Mouse (Mus musculus) embryo, embryonic 9.5 days (tissue): ENCODE results near the gene Rgs2.
A peak's percentile ranks its signal among the peaks of the same experiment; 100 is the strongest.

Experiments
- DNase-seq: peaks from one replicate; pipeline ENCODE4 v3.0.0-alpha.2; 2017; ENCODE audit errors: extremely low spot score

Gene Rgs2

GRCm38 (mm10) chr1:144003904-144004740 lies at the start of gene Rgs2:
Rgs2 (minus strand) TSS chr1:144004161.
- peak; percentile 95 for DNase-seq

- no peak for DNase-seq
Measured at GRCm38 (mm10) chr1:144053401-144053800, 49.4 kb upstream of the Rgs2 start.

- DNase-seq, result no peak
Measured at GRCm38 (mm10) chr1:144041826-144042225, 37.9 kb upstream of the Rgs2 start.

GRCm38 (mm10) chr1:144033498-144033897 lies 29.5 kb upstream of the Rgs2 start:
- DNase-seq, result no peak

GRCm38 (mm10) chr1:144030499-144030898 lies 26.5 kb upstream of the Rgs2 start:
- DNase-seq, result no peak

GRCm38 (mm10) chr1:144029679-144030078 lies 25.7 kb upstream of the Rgs2 start:
- no peak for DNase-seq

- DNase-seq, result no peak
Measured at GRCm38 (mm10) chr1:144018417-144018958, 14.5 kb upstream of the Rgs2 start.

GRCm38 (mm10) chr1:144013913-144014312 lies 10.0 kb upstream of the Rgs2 start:
- no peak for DNase-seq

- DNase-seq, result no peak
Measured at GRCm38 (mm10) chr1:144007341-144007740, 3.4 kb upstream of the Rgs2 start.

- DNase-seq, result peak; percentile 73
Measured at GRCm38 (mm10) chr1:144006542-144006941, 2.6 kb upstream of the Rgs2 start.

GRCm38 (mm10) chr1:144005648-144006047 lies 1.7 kb upstream of the Rgs2 start:
- no peak for DNase-seq

- DNase-seq, result no peak
Measured at GRCm38 (mm10) chr1:144004741-144005140, 780 bp upstream of the Rgs2 start.

- no peak for DNase-seq
Measured at GRCm38 (mm10) chr1:144003416-144003815, 545 bp downstream of the Rgs2 start.

GRCm38 (mm10) chr1:144002715-144003066 lies 1.3 kb downstream of the Rgs2 start:
- DNase-seq, result no peak

- no peak for DNase-seq
Measured at GRCm38 (mm10) chr1:144002036-144002714, 1.8 kb downstream of the Rgs2 start.

- DNase-seq, result no peak
Measured at GRCm38 (mm10) chr1:144000246-144000645, 3.7 kb downstream of the Rgs2 start.

GRCm38 (mm10) chr1:143999371-143999920 lies 4.5 kb downstream of the Rgs2 start:
- no peak for DNase-seq

- DNase-seq, result no peak
Measured at GRCm38 (mm10) chr1:143993026-143993425, 10.9 kb downstream of the Rgs2 start.

- no peak for DNase-seq
Measured at GRCm38 (mm10) chr1:143992528-143992927, 11.4 kb downstream of the Rgs2 start.

- no peak for DNase-seq
Measured at GRCm38 (mm10) chr1:143990263-143990662, 13.7 kb downstream of the Rgs2 start.

- DNase-seq, result no peak
Measured at GRCm38 (mm10) chr1:143989773-143990172, 14.2 kb downstream of the Rgs2 start.

GRCm38 (mm10) chr1:143988756-143989155 lies 15.2 kb downstream of the Rgs2 start:
- no peak for DNase-seq
